Mouse (Mus musculus) adipocyte (in vitro differentiated cells): ENCODE data around the gene Ostf1.
A peak's percentile ranks its signal among the peaks of the same experiment; 100 is the strongest.

ENCODE experiments used
- DNase-seq: peaks from one replicate; pipeline ENCODE4 v3.0.0-alpha.2; 2016; ENCODE audit warnings: low spot score

Ostf1 gene

GRCm38 (mm10) chr19:18568828-18569430, 62.7 kb downstream of the Ostf1 start:
- DNase-seq: peak; percentile 10

- DNase-seq: peak; percentile 44
Observed at GRCm38 (mm10) chr19:18567936-18568827, 63.4 kb downstream of the Ostf1 start.

GRCm38 (mm10) chr19:18567501-18567900, 64.1 kb downstream of the Ostf1 start:
- no peak for DNase-seq

- DNase-seq: no peak
Observed at GRCm38 (mm10) chr19:18557708-18558107, 73.9 kb downstream of the Ostf1 start.

GRCm38 (mm10) chr19:18555645-18556044, 76.0 kb downstream of the Ostf1 start:
- DNase-seq: no peak

GRCm38 (mm10) chr19:18548668-18549067, 83.0 kb downstream of the Ostf1 start:
- peak; percentile 64 for DNase-seq
